Mouse (Mus musculus) bone marrow macrophage, adult 2 months (primary cell): ENCODE data around the gene Olfr689. TPM values are rescaled to one million over a fixed set of nuclear protein-coding genes. Genes with fewer than 3 reads are reported as not detected.

Experiments
- H3K27ac ChIP-seq: 2 replicates; pipeline ENCODE4 v1.5.1; 2012; ENCODE audit warnings: low read depth, low read length; ENCODE audit not compliant: insufficient read depth
- H3K4me1 ChIP-seq: 2 replicates; pipeline ENCODE4 v1.6.1; 2012; ENCODE audit warnings: low read length; ENCODE audit not compliant: control insufficient read depth, insufficient read depth
- H3K4me3 ChIP-seq: 2 replicates; pipeline ENCODE4 v1.5.1; 2012; ENCODE audit warnings: mild to moderate bottlenecking, low read length, moderate library complexity; ENCODE audit not compliant: insufficient read depth
- CTCF ChIP-seq: IDR thresholded peaks from 2 replicates; pipeline ENCODE4 v1.5.1; 2012; ENCODE audit warnings: low read depth, mild to moderate bottlenecking, low read length, moderate library complexity
- POLR2A ChIP-seq: IDR thresholded peaks from 2 replicates; pipeline ENCODE4 v1.6.1; 2012; ENCODE audit warnings: mild to moderate bottlenecking, low read depth, low read length, borderline replicate concordance
- polyA plus RNA-seq: library from polyadenylated mRNA; stranded (reverse); fragments of >200 nt; gene quantifications from 2 replicates; pipeline ENCODE4 v1.2.4, GENCODE M21; 2012; ENCODE audit not compliant: missing spikeins, insufficient read depth, insufficient read length

The Olfr689 gene
- polyA plus RNA-seq, 1 experiment = not detected

DNA sequence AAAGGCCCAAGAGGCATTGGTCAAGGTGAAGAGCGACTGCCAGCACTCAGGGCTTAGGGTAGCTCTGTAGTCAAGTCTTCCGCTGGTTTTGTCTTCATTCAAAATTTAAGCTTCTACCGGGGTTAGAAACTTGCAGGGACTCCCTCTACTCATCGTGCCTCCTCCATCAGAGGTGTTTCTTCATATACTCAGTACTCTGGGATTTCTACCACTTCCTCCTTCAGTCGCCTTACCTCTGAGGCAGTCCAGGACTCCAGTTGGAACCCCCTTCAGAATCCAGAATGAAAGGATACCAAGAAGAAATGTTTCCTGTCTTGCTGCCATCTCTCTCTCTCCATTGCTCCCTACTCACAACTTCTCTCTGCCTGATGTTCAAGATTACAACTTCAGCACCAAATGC is 56.3 kb downstream of the Olfr689 start:
- Histone ChIP-seq H3K4me3 (no peak overlapping the region), H3K4me1 (peaks cover under 1% of the 10 kb centered on the region), H3K27ac (no peak overlapping the region)
- TF ChIP-seq CTCF (no peak), POLR2A (no peak)

DNA sequence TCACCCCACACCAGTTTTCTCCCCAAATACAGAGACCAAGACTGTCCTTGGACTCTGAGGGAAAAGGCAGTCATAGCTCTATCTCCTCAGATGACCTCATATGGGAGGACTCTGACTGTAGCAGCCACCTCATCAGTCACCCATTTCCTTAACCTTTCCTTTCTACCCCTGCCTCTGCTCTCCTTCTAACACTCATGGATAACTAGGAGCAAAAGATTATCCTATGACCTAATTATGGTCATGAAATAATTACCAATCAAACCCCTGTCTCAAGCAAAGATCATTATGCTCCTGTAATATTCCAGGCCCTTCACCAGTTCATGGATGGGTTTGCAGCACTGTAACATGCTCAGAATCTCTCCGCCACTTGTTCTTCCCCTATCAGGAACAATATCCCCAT is 57.0 kb downstream of the Olfr689 start, which contains the start of gene Olfr692:
Gene Olfr692, plus strand, starts transcription at position 301 of the 400 bp plus-strand sequence.
- Histone ChIP-seq H3K4me3 (no peak within 1 kb of the TSS), H3K27ac (no peak within 1 kb of the TSS), H3K4me1 (peaks cover 7% of the 10 kb centered on the region)
- TF ChIP-seq POLR2A (no peak), CTCF (no peak)

DNA sequence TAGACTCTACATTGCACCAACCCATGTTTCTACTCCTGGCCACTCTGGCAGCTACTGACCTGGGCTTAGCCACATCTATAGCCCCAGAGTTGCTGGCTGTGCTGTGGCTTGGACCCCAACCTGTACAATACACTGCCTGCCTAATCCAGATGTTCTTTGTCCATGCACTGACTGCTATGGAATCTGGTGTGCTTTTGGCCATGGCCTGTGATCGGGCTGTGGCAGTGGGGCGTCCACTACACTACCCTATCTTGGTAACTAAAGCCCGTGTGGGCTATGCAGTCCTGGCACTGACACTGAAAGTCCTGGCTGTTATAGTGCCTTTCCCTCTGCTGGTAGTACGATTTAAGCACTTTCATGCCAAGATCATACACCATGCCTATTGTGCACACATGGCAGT is 57.6 kb downstream of the Olfr689 start:
- Histone ChIP-seq H3K4me3 (no peak overlapping the region), H3K4me1 (peaks cover 11% of the 10 kb centered on the region), H3K27ac (no peak overlapping the region)
- TF ChIP-seq CTCF = no peak
- no peak for TF ChIP-seq POLR2A

Other genes starting within 250 kb of the Olfr689 start
- gene Olfr678, start 246.7 kb upstream of the Olfr689 start, polyA plus RNA-seq = not detected in 2 replicates
- not detected in 2 replicates for gene Olfr679, start 230.0 kb upstream of the Olfr689 start, polyA plus RNA-seq
- not detected in 2 replicates for gene Olfr680-ps1, start 218.3 kb upstream of the Olfr689 start, polyA plus RNA-seq
- not detected in 2 replicates for gene Olfr681, start 194.3 kb upstream of the Olfr689 start, polyA plus RNA-seq
- gene Olfr683, start 164.2 kb upstream of the Olfr689 start, polyA plus RNA-seq = not detected in 2 replicates
- not detected in 2 replicates for gene Olfr684, start 147.5 kb upstream of the Olfr689 start, polyA plus RNA-seq
- not detected in 2 replicates for gene Olfr685, start 125.2 kb upstream of the Olfr689 start, polyA plus RNA-seq
- not detected in 2 replicates for gene Olfr686, start 103.7 kb upstream of the Olfr689 start, polyA plus RNA-seq
- not detected in 2 replicates for gene Olfr688, start 23.1 kb upstream of the Olfr689 start, polyA plus RNA-seq
- not detected in 2 replicates for gene Olfr690, start 22.9 kb downstream of the Olfr689 start, polyA plus RNA-seq
- not detected in 2 replicates for gene Olfr691, start 31.1 kb downstream of the Olfr689 start, polyA plus RNA-seq
- not detected in 2 replicates for gene Olfr692, start 57.1 kb downstream of the Olfr689 start, polyA plus RNA-seq
- gene Gm5901, start 63.9 kb downstream of the Olfr689 start, polyA plus RNA-seq = not detected in 2 replicates
- 29.1 and 39.3 TPM in 2 replicates for gene Fam160a2, start 88.9 kb downstream of the Olfr689 start, polyA plus RNA-seq
- gene Cnga4, start 93.4 kb downstream of the Olfr689 start, polyA plus RNA-seq = not detected in 2 replicates
- not detected in 2 replicates for gene Cckbr, start 114.6 kb downstream of the Olfr689 start, polyA plus RNA-seq
- gene Cavin3, start 171.1 kb downstream of the Olfr689 start, polyA plus RNA-seq = 0.34 and 1.1 TPM in 2 replicates
- gene Smpd1, start 243.2 kb downstream of the Olfr689 start, polyA plus RNA-seq = 26.4 and 28.0 TPM in 2 replicates